10 mouse cellular contexts compared by ENCODE assay signal in genomic region chr4:45493118-45493517, GRCm38 (mm10). TPM values are rescaled to one million over a fixed set of nuclear protein-coding genes. Genes with fewer than 3 reads are reported as not detected.
DNase-seq lines count a peak whose midpoint lies in the region; ATAC-seq and TF ChIP-seq lines count a peak whose summit lies in the region.
"Had no signal": no experiment of that assay in that cellular context is flagged by ENCODE, and none has a peak within 500 bp of the region (broad histone marks: within the 10 kb centered on the region; RNA-seq: fewer than 3 reads in every experiment).

No protein-coding gene starts in this region.

- peak overlapping the region; percentile 47 for H3K4me2 ChIP-seq in heart, embryonic 15.5 days
- no peak overlapping the region for H3K4me2 ChIP-seq in midbrain, postnatal 0 days (ENCODE audit: low read depth, low read length, poor library complexity, severe bottlenecking)
- H3K4me2 ChIP-seq in midbrain, embryonic 16.5 days (ENCODE audit: low read length) = no peak overlapping the region
- peak overlapping the region; percentile 18; the same call in 1 of the 2 replicates for H3K4me2 ChIP-seq in limb, embryonic 11.5 days (ENCODE audit: low read depth, severe bottlenecking)
- 0 out of 2 replicates have a peak overlapping the region, but pooled peaks have one; percentile 1 for H3K4me2 ChIP-seq in stomach, postnatal 0 days (replicated peaks; ENCODE audit: low read depth)

- ATAC-seq in heart, embryonic 15.5 days (replicated peaks; ENCODE audit: insufficient number of reproducible peaks, insufficient read depth, low FRiP score, low read depth) = no peak
- no peak for ATAC-seq in midbrain, postnatal 0 days (ENCODE audit: low FRiP score)
- ATAC-seq in midbrain, embryonic 16.5 days = no peak
- no peak for ATAC-seq in limb, embryonic 11.5 days (ENCODE audit: insufficient number of reproducible peaks, low FRiP score, low TSS enrichment, low read depth)
- no peak for ATAC-seq in stomach, postnatal 0 days (ENCODE audit: low FRiP score, low TSS enrichment)

- no peak for TF ChIP-seq EP300 in stomach, postnatal 0 days (optimal IDR thresholded peaks at IDR 0.05)

- H3K4me1 ChIP-seq in heart, embryonic 15.5 days (replicated peaks) = peaks cover 98% of the 10 kb centered on the region
- H3K4me1 ChIP-seq in midbrain, postnatal 0 days (ENCODE audit: insufficient read depth, low read length) = peaks cover 38% of the 10 kb centered on the region
- H3K4me1 ChIP-seq in midbrain, embryonic 16.5 days (ENCODE audit: control insufficient read depth, insufficient read depth, low read length) = peaks cover 59% of the 10 kb centered on the region
- H3K4me1 ChIP-seq in limb, embryonic 11.5 days (ENCODE audit: control insufficient read depth, insufficient read depth, low read length) = peaks cover 88% of the 10 kb centered on the region
- peaks cover 47% of the 10 kb centered on the region for H3K4me1 ChIP-seq in stomach, postnatal 0 days (replicated peaks; ENCODE audit: control insufficient read depth, insufficient read depth)

- peak overlapping the region; percentile 94 for H3K27ac ChIP-seq in heart, embryonic 15.5 days
- H3K27ac ChIP-seq in midbrain, postnatal 0 days (ENCODE audit: low read depth, low read length) = peak overlapping the region; percentile 7; the same call in 1 of the 2 replicates
- no peak overlapping the region for H3K27ac ChIP-seq in midbrain, embryonic 16.5 days (ENCODE audit: low read length)
- H3K27ac ChIP-seq in limb, embryonic 11.5 days (replicated peaks; ENCODE audit: low read depth, low read length) = peak overlapping the region; percentile 65; the same call in 1 of the 2 replicates
- H3K27ac ChIP-seq in stomach, postnatal 0 days (replicated peaks) = peak overlapping the region; percentile 69

- no peaks in the 10 kb centered on the region for H3K27me3 ChIP-seq in heart, embryonic 15.5 days
- H3K27me3 ChIP-seq in midbrain, postnatal 0 days (ENCODE audit: insufficient read depth, low read length) = no peaks in the 10 kb centered on the region
- no peaks in the 10 kb centered on the region; the same call in 1 of the 2 replicates for H3K27me3 ChIP-seq in midbrain, embryonic 16.5 days (ENCODE audit: control insufficient read depth, insufficient read depth, low read depth, low read length)
- H3K27me3 ChIP-seq in limb, embryonic 11.5 days (ENCODE audit: control insufficient read depth, insufficient read depth, low read length) = no peaks in the 10 kb centered on the region
- H3K27me3 ChIP-seq in stomach, postnatal 0 days (ENCODE audit: control insufficient read depth, insufficient read depth, low read length) = no peaks in the 10 kb centered on the region

- no peaks in the 10 kb centered on the region for H3K9me3 ChIP-seq in heart, embryonic 15.5 days (replicated peaks)
- no peaks in the 10 kb centered on the region for H3K9me3 ChIP-seq in midbrain, postnatal 0 days (ENCODE audit: low read length)
- H3K9me3 ChIP-seq in midbrain, embryonic 16.5 days (replicated peaks; ENCODE audit: control insufficient read depth, low read length, poor library complexity, severe bottlenecking) = no peaks in the 10 kb centered on the region
- H3K9me3 ChIP-seq in limb, embryonic 11.5 days (ENCODE audit: control insufficient read depth, low read length) = no peaks in the 10 kb centered on the region
- no peaks in the 10 kb centered on the region for H3K9me3 ChIP-seq in stomach, postnatal 0 days (ENCODE audit: control insufficient read depth, low read length)
- H3K9me3 ChIP-seq: midbrain, embryonic 10.5 days had no signal

- H3K9ac ChIP-seq in heart, embryonic 15.5 days = no peak overlapping the region
- no peak overlapping the region for H3K9ac ChIP-seq in midbrain, postnatal 0 days (replicated peaks; ENCODE audit: low read length, poor library complexity, severe bottlenecking)
- H3K9ac ChIP-seq in midbrain, embryonic 16.5 days (ENCODE audit: low read depth, low read length) = no peak overlapping the region
- H3K9ac ChIP-seq in limb, embryonic 11.5 days (ENCODE audit: low read length) = no peak overlapping the region
- no peak overlapping the region; the same call in 1 of the 2 replicates for H3K9ac ChIP-seq in stomach, postnatal 0 days (ENCODE audit: low read length)

- H3K4me3 ChIP-seq in heart, embryonic 15.5 days = no peak overlapping the region
- no peak overlapping the region for H3K4me3 ChIP-seq in midbrain, postnatal 0 days (ENCODE audit: low read depth, low read length)
- no peak overlapping the region for H3K4me3 ChIP-seq in midbrain, embryonic 16.5 days (ENCODE audit: low read depth, low read length)
- no peak overlapping the region for H3K4me3 ChIP-seq in limb, embryonic 11.5 days (ENCODE audit: low read depth, low read length)
- H3K4me3 ChIP-seq in stomach, postnatal 0 days (ENCODE audit: low read depth, low read length) = no peak overlapping the region
- H3K4me3 ChIP-seq: midbrain, embryonic 10.5 days had no signal

- no peaks in the 10 kb centered on the region for H3K36me3 ChIP-seq in heart, embryonic 15.5 days
- H3K36me3 ChIP-seq in midbrain, postnatal 0 days (ENCODE audit: insufficient read depth, low read length) = no peaks in the 10 kb centered on the region
- H3K36me3 ChIP-seq in midbrain, embryonic 16.5 days (ENCODE audit: control insufficient read depth, insufficient read depth, low read length) = no peaks in the 10 kb centered on the region
- no peaks in the 10 kb centered on the region for H3K36me3 ChIP-seq in limb, embryonic 11.5 days (ENCODE audit: control insufficient read depth, insufficient read depth, low read length)
- H3K36me3 ChIP-seq in stomach, postnatal 0 days (ENCODE audit: control insufficient read depth, insufficient read depth, low read length) = no peaks in the 10 kb centered on the region
- H3K36me3 ChIP-seq: midbrain, embryonic 10.5 days had no signal

- TF ChIP-seq CTCF in midbrain, postnatal 0 days (IDR thresholded peaks at IDR 0.05) = no peak
- TF ChIP-seq CTCF in stomach, postnatal 0 days (IDR thresholded peaks at IDR 0.05; ENCODE audit: low read depth) = no peak

- DNase-seq in heart, adult 8-10 months (ENCODE audit: low spot score) = no peak
- DNase-seq in midbrain, postnatal 0 days (ENCODE audit: low spot score) = no peak
- DNase-seq in limb, embryonic 11.5 days (ENCODE audit: low spot score) = no peak
- DNase-seq in stomach, postnatal 0 days (ENCODE audit: low spot score) = no peak
- DNase-seq in urinary bladder, postnatal 4 days (ENCODE audit: low spot score in 2 of 2) = no peak
- no peak for DNase-seq in natural killer cell, adult 2 months (ENCODE audit: low spot score in 2 of 2)
- DNase-seq: kidney, postnatal 36 days had no signal

- WGBS in heart, embryonic 15.5 days = 17% methylated on average over 7 of the region's 7 CpGs
- WGBS in midbrain, postnatal 0 days = 16% methylated on average over 7 of the region's 7 CpGs
- 16% methylated on average over 7 of the region's 7 CpGs for WGBS in midbrain, embryonic 16.5 days
- 10% methylated on average over 7 of the region's 7 CpGs for WGBS in limb, embryonic 11.5 days
- 22% methylated on average over 7 of the region's 7 CpGs for WGBS in stomach, postnatal 0 days

RNA-seq across cellular contexts. Expression of gene Shb, which starts 39.2 kb away (rescaled TPM):
- polyA plus RNA-seq in heart, embryonic 15.5 days (2015; fragmentation: Nextera tagmentation; extraction: Ambion mirVana) = 8.6 and 10.7 TPM in 2 replicates
- total RNA-seq in heart, adult 8-10 months (2022) = 10 to 100 TPM; 23.7 to 44.2 (median 32.3) TPM
- total RNA-seq in midbrain, postnatal 0 days (2014; rRNA removed) = 18.1 and 21.9 TPM in 2 replicates
- 5.2 and 5.8 TPM in 2 replicates for polyA plus RNA-seq in midbrain, postnatal 0 days (2015; fragmentation: Nextera tagmentation; extraction: Ambion mirVana)
- polyA plus RNA-seq in midbrain, embryonic 16.5 days (2015; fragmentation: Nextera tagmentation; extraction: Ambion mirVana) = 3.5 and 4.2 TPM in 2 replicates
- polyA plus RNA-seq in limb, embryonic 11.5 days (2014; fragmentation: Nextera tagmentation; extraction: Ambion mirVana) = 6.4 and 6.5 TPM in 2 replicates
- polyA plus RNA-seq in stomach, postnatal 0 days (2015; fragmentation: Nextera tagmentation; extraction: Ambion mirVana) = 5.5 and 6.9 TPM in 2 replicates

Comparison
In these comparisons a context has a peak if more than half of its experiments do, and no peak if none do; other contexts are left out.
1. H3K4me2 ChIP-seq: peak in heart, embryonic 15.5 days (single experiment), limb, embryonic 11.5 days (single experiment) and stomach, postnatal 0 days (single experiment); none in midbrain, postnatal 0 days (single experiment) and midbrain, embryonic 16.5 days (single experiment).